Mouse (Mus musculus) thymus, postnatal 36 days (tissue): ENCODE measurements at regions not wholly inside any gene's neighbourhood (a gene's known extent, or its start where the extent isn't known, plus 50 kb on each side); places are given as distances from the start of the nearest gene placed in this dataset.
"Not testable (repeated sequence)": the region's sequence is repeated elsewhere in the genome, so short reads cannot be mapped to it uniquely, and the experiment has no call there.

Source experiments
- DNase-seq, 2 experiments: peaks; one replicate each; pipeline ENCODE4 v3.0.0; 2022; ENCODE audit warnings: mixed read lengths in 2 of 2

DNA sequence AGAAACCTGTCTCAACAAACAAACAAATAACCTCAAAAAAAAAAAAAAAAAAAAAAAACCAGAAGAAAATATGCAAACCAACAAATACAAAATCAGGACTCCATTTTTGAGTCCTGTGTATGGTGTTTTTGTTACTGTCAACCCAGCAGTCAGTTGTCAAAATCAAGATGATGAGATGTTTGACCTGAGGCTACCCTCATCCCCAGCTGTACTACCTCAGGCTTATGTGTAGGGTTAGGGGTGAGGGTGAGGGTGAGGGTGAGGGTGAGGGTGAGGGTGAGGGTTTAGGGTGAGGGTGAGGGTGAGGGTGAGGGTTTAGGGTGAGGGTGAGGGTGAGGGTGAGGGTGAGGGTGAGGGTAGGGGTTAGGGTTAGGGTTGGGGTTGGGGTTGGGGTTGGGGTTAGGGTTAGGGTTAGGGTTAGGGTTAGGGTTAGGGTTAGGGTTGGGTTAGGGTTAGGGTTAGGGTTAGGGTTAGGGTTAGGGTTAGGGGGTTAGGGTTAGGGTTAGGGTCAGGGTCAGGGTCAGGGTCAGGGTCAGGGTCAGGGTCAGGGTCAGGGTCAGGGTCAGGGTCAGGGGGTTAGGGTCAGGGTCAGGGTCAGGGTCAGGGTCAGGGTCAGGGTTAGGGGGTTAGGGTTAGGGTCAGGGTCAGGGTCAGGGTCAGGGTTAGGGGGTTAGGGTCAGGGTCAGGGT is 97.0 kb upstream of the Vmn2r87 start:
- DNase-seq = peak; percentile 13 to 39

DNA sequence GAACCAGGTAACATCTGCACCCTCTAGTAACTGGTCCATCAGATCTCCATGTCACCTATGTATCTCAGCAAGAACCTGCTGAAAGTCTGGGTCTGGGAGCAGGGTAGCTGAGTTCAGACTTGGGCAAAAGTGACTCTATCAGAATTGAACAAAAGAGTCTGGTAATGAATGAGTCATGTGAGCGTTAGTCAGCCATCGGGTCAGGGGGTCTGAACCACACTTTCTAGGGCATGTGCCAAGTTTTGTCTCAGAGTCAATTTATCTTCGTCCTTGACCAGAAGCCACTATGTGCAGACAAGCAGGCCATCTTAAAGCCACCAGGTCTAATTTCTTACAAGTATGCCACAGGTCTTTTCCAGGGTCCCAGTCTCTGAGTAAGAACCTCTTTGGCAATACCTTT is 69.2 kb upstream of the Vmn2r87 start:
- not testable (repeated sequence) for DNase-seq

DNA sequence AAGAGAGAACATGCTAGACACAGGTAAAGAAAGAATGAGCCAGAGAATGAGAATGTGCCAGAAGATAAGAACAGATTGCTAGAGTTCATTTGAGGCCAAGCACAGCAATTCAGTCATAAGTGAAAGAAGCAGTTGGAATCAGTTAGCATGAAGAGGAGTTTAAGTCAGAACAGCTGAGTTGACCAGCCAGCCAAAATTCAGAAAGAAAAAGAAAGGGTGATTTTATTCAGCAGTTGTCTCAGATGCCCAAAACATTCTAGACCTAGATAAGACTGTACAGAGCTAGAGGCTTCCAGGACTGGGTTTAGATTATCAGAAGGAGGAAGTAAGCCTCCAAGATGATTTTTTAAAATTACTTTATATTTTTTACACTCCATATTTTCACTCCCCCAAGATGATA is 51.4 kb upstream of the Vmn2r87 start:
- no peak for DNase-seq
